Mouse (Mus musculus) C2C12 (cell line): ENCODE results near the gene Lypd4. TPM values are rescaled to one million over a fixed set of nuclear protein-coding genes. Genes with fewer than 3 reads are reported as not detected.
"Not testable (repeated sequence)": the region's sequence is repeated elsewhere in the genome, so short reads cannot be mapped to it uniquely, and the experiment has no call there.

Experiments used
- H3K27me3 ChIP-seq: one replicate; pipeline ENCODE4 v1.6.1; 2011; ENCODE audit not compliant: control insufficient read depth, insufficient read depth, insufficient read length
- H3K36me3 ChIP-seq: one replicate; pipeline ENCODE4 v1.6.1; 2011; ENCODE audit not compliant: control insufficient read depth, insufficient read depth
- H3K4me3 ChIP-seq: one replicate; pipeline ENCODE4 v1.5.1; 2011; ENCODE audit warnings: mild to moderate bottlenecking, control low read depth; ENCODE audit not compliant: poor library complexity, insufficient read depth, severe bottlenecking
- H3K79me2 ChIP-seq: one replicate; pipeline ENCODE4 v1.6.1; 2011; ENCODE audit not compliant: control insufficient read depth, insufficient read depth
- H3K79me3 ChIP-seq: one replicate; pipeline ENCODE4 v1.6.1; 2011; ENCODE audit warnings: low read depth, control low read depth
- H3ac ChIP-seq: one replicate; pipeline ENCODE3; 2011; ENCODE audit warnings: low read depth; ENCODE audit not compliant: control insufficient read depth, insufficient read length
- CEBPB ChIP-seq: IDR thresholded peaks from one replicate; pipeline ENCODE4 v1.6.1; 2011; ENCODE audit warnings: low read depth, mild to moderate bottlenecking, control low read depth, moderate library complexity
- CTCF ChIP-seq: IDR thresholded peaks from one replicate; pipeline ENCODE4 v1.5.1; 2011; ENCODE audit not compliant: control insufficient read depth, insufficient read depth, insufficient read length
- FOSL1 ChIP-seq: IDR thresholded peaks from one replicate; pipeline ENCODE4 v1.8.0; 2011; ENCODE audit warnings: mild to moderate bottlenecking, low read length; ENCODE audit not compliant: poor library complexity, insufficient read depth, severe bottlenecking
- MAX ChIP-seq: IDR thresholded peaks from one replicate; pipeline ENCODE4 v1.6.1; 2011; ENCODE audit warnings: mild to moderate bottlenecking, control low read depth
- MYOD1 ChIP-seq: IDR thresholded peaks from one replicate; pipeline ENCODE4 v1.6.1; 2011; ENCODE audit warnings: low read depth; ENCODE audit not compliant: control insufficient read depth, insufficient read length
- MYOG ChIP-seq: IDR thresholded peaks from one replicate; pipeline ENCODE4 v1.6.1; 2011; ENCODE audit not compliant: control insufficient read depth, insufficient read length; ENCODE audit errors: extremely low read depth
- USF1 ChIP-seq: IDR thresholded peaks from one replicate; pipeline ENCODE4 v1.6.1; 2011; ENCODE audit warnings: low read depth, mild to moderate bottlenecking, control low read depth, moderate library complexity
- polyA plus RNA-seq: library from polyadenylated mRNA; unstranded; fragments of >200 nt; fragmentation: generic; extraction: Trizol; gene quantifications from one replicate; pipeline ENCODE4 v1.2.1, GENCODE M21; 2012; ENCODE audit warnings: missing spikeins

Gene Lypd4
- polyA plus RNA-seq, 1 experiment = not detected

DNA sequence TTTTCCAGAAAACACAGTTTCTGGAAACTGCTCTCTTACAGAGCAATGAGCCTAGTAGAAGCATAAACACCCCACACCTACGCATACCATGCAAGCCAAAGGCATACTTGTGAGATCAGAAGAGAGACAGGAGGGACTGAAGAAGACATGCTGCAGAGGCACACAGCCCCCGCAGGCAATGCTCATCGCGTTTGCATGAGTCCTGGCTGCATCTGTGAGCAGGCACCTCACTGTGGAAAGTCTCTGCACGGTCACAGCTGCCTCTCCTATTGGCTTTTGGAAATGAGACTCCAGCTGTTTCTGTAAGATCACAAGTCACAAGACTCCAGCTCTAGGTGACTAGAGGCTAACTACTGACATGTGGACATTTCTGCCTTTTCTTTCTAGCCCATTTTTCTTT lies 19.6 kb downstream of the Lypd4 start:
- Histone ChIP-seq H3K79me3 (no peaks in the 10 kb centered on the region), H3K4me3 (no peak overlapping the region), H3K36me3 (no peaks in the 10 kb centered on the region), H3ac (peak overlapping the region; percentile 3), H3K79me2 (no peaks in the 10 kb centered on the region), H3K27me3 (no peaks in the 10 kb centered on the region)
- TF ChIP-seq FOSL1 (no peak), CTCF (no peak), MYOG (no peak), USF1 (no peak), MYOD1 (peak; percentile 26)

DNA sequence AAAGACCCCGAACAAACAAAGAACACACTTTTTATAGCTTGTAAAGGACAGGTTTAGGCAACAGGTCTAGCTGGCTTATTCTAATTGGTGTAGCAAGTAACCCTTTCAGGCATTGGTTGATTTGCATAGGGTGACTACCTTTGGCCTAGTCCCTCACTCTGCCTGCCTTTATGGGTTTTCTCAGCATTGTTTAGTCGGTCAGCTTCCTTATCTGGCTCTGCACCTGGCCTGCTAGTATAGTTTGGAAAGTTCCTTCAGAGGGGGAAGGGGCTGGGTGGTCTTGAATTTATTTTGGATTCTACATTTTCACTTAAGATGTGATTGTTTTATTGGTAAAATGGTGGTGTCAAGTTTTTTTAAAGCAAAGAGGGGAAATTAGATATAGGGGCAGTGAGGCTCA lies 23.2 kb downstream of the Lypd4 start:
- H3ac ChIP-seq, H3K79me3 ChIP-seq, H3K4me3 ChIP-seq, H3K27me3 ChIP-seq, H3K36me3 ChIP-seq, H3K79me2 ChIP-seq: not testable (repeated sequence)

GRCm38 (mm10) chr7:24845713-24846112 lies 24.0 kb downstream of the Lypd4 start:
- H3K4me3 ChIP-seq = no peak overlapping the region
- no peaks in the 10 kb centered on the region for H3K79me2 ChIP-seq
- no peaks in the 10 kb centered on the region for H3K27me3 ChIP-seq
- no peaks in the 10 kb centered on the region for H3K36me3 ChIP-seq
- TF ChIP-seq MAX = no peak
- no peak for TF ChIP-seq USF1
- no peak for TF ChIP-seq FOSL1
- TF ChIP-seq MYOD1 = no peak
- no peak for TF ChIP-seq CTCF
- no peak for TF ChIP-seq CEBPB
- TF ChIP-seq MYOG = no peak
- H3K79me3 ChIP-seq = no peaks in the 10 kb centered on the region
- no peak overlapping the region for H3ac ChIP-seq

- Histone ChIP-seq H3K27me3 (no peaks in the 10 kb centered on the region), H3K4me3 (no peak overlapping the region), H3K79me3 (no peaks in the 10 kb centered on the region), H3K36me3 (no peaks in the 10 kb centered on the region), H3ac (no peak overlapping the region), H3K79me2 (no peaks in the 10 kb centered on the region)
- no peak for TF ChIP-seq MAX
- TF ChIP-seq FOSL1 = no peak
- TF ChIP-seq USF1 = no peak
- TF ChIP-seq MYOG = no peak
- TF ChIP-seq CTCF = no peak
- no peak for TF ChIP-seq MYOD1
- no peak for TF ChIP-seq CEBPB
These were observed 24.6 kb downstream of the Lypd4 start for GRCm38 (mm10) chr7:24845181-24845580.

- no peak overlapping the region for H3K4me3 ChIP-seq
These were observed 25.6 kb downstream of the Lypd4 start for GRCm38 (mm10) chr7:24844144-24844543.

DNA sequence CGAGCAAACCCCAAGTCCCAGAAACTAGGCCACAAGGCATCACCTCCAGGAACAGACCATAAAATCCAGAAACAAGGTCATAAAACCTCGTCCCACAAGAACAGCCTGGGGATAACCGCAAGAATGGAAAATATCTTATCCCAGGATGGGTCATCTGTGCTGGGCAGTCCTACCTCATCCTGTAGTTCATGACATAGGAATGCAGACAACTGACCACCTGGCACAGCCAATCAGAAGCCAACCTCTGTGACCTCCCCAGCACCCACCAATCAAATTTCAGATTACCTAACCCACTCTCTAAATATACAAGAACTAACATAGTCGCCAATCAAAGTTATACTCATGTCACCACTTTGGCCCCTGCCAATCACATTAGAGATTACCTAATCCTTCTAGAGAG lies 28.7 kb downstream of the Lypd4 start:
- H3K27me3 ChIP-seq = no peaks in the 10 kb centered on the region
- TF ChIP-seq MYOD1 = peak; percentile 67
- TF ChIP-seq USF1 = no peak
- H3K79me3 ChIP-seq = no peaks in the 10 kb centered on the region
- no peak overlapping the region for H3ac ChIP-seq
- no peaks in the 10 kb centered on the region for H3K36me3 ChIP-seq
- H3K4me3 ChIP-seq = no peak overlapping the region
- no peaks in the 10 kb centered on the region for H3K79me2 ChIP-seq

More at GRCm38 (mm10) chr7:24844144-24844543, 25.6 kb downstream of the Lypd4 start:
- H3K27me3 ChIP-seq = no peaks in the 10 kb centered on the region
- H3K79me2 ChIP-seq = no peaks in the 10 kb centered on the region
- no peaks in the 10 kb centered on the region for H3K36me3 ChIP-seq
- no peaks in the 10 kb centered on the region for H3K79me3 ChIP-seq
- no peak overlapping the region for H3ac ChIP-seq
- TF ChIP-seq CTCF = no peak
- no peak for TF ChIP-seq MYOG
- TF ChIP-seq MYOD1 = no peak
- TF ChIP-seq MAX = no peak
- no peak for TF ChIP-seq FOSL1
- no peak for TF ChIP-seq USF1
- no peak for TF ChIP-seq CEBPB

DNA sequence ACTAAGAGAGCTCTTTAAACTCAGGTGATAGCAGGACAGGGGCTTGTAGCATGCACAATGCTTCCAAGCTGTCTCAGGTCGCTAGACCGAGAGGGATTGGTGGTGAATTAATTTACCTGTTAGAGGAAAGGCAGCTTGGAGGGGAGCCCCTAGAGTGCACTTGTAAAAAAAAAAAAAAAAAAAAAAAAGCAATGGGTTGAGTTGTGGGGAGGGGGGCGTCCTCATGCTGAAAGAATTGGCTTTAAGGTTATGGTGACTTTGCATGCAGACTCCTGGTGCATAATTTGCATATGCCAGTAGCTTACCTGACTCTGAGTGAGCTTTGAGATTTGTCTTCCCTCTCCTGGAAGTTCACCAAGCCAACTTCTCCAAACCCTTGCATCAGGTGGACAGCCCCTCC lies 29.4 kb downstream of the Lypd4 start:
- H3ac ChIP-seq = no peak overlapping the region
- no peaks in the 10 kb centered on the region for H3K79me3 ChIP-seq
- TF ChIP-seq CTCF = no peak
- TF ChIP-seq CEBPB = no peak
- TF ChIP-seq MYOG = no peak
- TF ChIP-seq MAX = no peak
- TF ChIP-seq USF1 = no peak
- TF ChIP-seq MYOD1 = no peak
- no peak for TF ChIP-seq FOSL1
- no peak overlapping the region for H3K4me3 ChIP-seq
- no peaks in the 10 kb centered on the region for H3K27me3 ChIP-seq
- no peaks in the 10 kb centered on the region for H3K36me3 ChIP-seq
- H3K79me2 ChIP-seq = no peaks in the 10 kb centered on the region
